Mouse (Mus musculus): ENCODE results near the gene Cenpt. TPM values are rescaled to one million over a fixed set of nuclear protein-coding genes. Genes with fewer than 3 reads are reported as not detected.

The Cenpt gene
- polyA plus RNA-seq, 2 experiments = 41.5 to 92.2 TPM

GRCm38 (mm10) chr8:105866364-105867029 lies 13.4 kb upstream of the Cenpt start:
- no peak overlapping the region for H3K27ac ChIP-seq (replicated peaks; ENCODE audit: low read depth, low read length)
- no peak for DNase-seq (ENCODE audit: low spot score)
- no peak overlapping the region for H3K9ac ChIP-seq (ENCODE audit: low read depth, low read length, severe bottlenecking)
- no peak for TF ChIP-seq POLR2A (IDR thresholded peaks at IDR 0.05; ENCODE audit: borderline replicate concordance, extremely low read depth, insufficient read depth, insufficient read length)
- H3K4me1 ChIP-seq (ENCODE audit: control insufficient read depth, insufficient read depth, low read length) = peaks cover 7% of the 10 kb centered on the region
- no peak overlapping the region for H3K4me2 ChIP-seq (replicated peaks; ENCODE audit: low read depth, low read length, severe bottlenecking)
- no peaks in the 10 kb centered on the region for H3K9me3 ChIP-seq (ENCODE audit: control insufficient read depth, low read length)
- no peak for ATAC-seq (ENCODE audit: low FRiP score, low read depth)
- H3K4me3 ChIP-seq (replicated peaks; ENCODE audit: low read length) = no peak overlapping the region
- 88% methylated on average over 6 of the region's 6 CpGs for WGBS
- peaks cover 69% of the 10 kb centered on the region for H3K36me3 ChIP-seq (ENCODE audit: control insufficient read depth, insufficient read depth, low read length)
- H3K27me3 ChIP-seq (ENCODE audit: control insufficient read depth, insufficient read depth, low read length) = no peaks in the 10 kb centered on the region

- peak overlapping the region; percentile 90 for H3K9ac ChIP-seq (ENCODE audit: low read depth, low read length, severe bottlenecking)
- H3K9me3 ChIP-seq (ENCODE audit: control insufficient read depth, low read length) = no peaks in the 10 kb centered on the region
- TF ChIP-seq POLR2A (IDR thresholded peaks at IDR 0.05; ENCODE audit: borderline replicate concordance, extremely low read depth, insufficient read depth, insufficient read length) = no peak
- peak overlapping the region; percentile 91 for H3K4me3 ChIP-seq (replicated peaks; ENCODE audit: low read length)
- 10% methylated on average over 1 of the region's 1 CpGs for WGBS
- H3K4me1 ChIP-seq (ENCODE audit: control insufficient read depth, insufficient read depth, low read length) = peaks cover 28% of the 10 kb centered on the region
- no peaks in the 10 kb centered on the region for H3K27me3 ChIP-seq (ENCODE audit: control insufficient read depth, insufficient read depth, low read length)
- ATAC-seq (ENCODE audit: low FRiP score, low read depth) (no peak), DNase-seq (ENCODE audit: low spot score) (peak; percentile 48)
- H3K36me3 ChIP-seq (ENCODE audit: control insufficient read depth, insufficient read depth, low read length) = peaks cover 30% of the 10 kb centered on the region
- peak overlapping the region; percentile 75 for H3K4me2 ChIP-seq (replicated peaks; ENCODE audit: low read depth, low read length, severe bottlenecking)
- no peak overlapping the region for H3K27ac ChIP-seq (replicated peaks; ENCODE audit: low read depth, low read length)
Measured at GRCm38 (mm10) chr8:105861951-105862350, 8.9 kb upstream of the Cenpt start.

GRCm38 (mm10) chr8:105860143-105860981 lies 7.3 kb upstream of the Cenpt start, which contains the start of gene Nutf2:
Gene Nutf2, plus strand, starts transcription at chr8:105860580.
- Histone ChIP-seq H3K36me3 (ENCODE audit: control insufficient read depth, insufficient read depth, low read length) (peaks cover 15% of the 10 kb centered on the region; the same call in 1 of the 2 replicates), H3K4me3 (replicated peaks; ENCODE audit: low read length) (peak within 1 kb of the TSS; percentile 91), H3K27me3 (ENCODE audit: control insufficient read depth, insufficient read depth, low read length) (no peaks in the 10 kb centered on the region), H3K9me3 (ENCODE audit: control insufficient read depth, low read length) (no peaks in the 10 kb centered on the region), H3K4me2 (replicated peaks; ENCODE audit: low read depth, low read length, severe bottlenecking) (peak within 1 kb of the TSS; percentile 75), H3K27ac (replicated peaks; ENCODE audit: low read depth, low read length) (peak within 1 kb of the TSS; percentile 86), H3K4me1 (ENCODE audit: control insufficient read depth, insufficient read depth, low read length) (peaks cover 38% of the 10 kb centered on the region), H3K9ac (ENCODE audit: low read depth, low read length, severe bottlenecking) (peak within 1 kb of the TSS; percentile 90)
- peak; percentile 97 for ATAC-seq (ENCODE audit: low FRiP score, low read depth)
- peak; percentile 99 for DNase-seq (ENCODE audit: low spot score)
- TF ChIP-seq POLR2A (IDR thresholded peaks at IDR 0.05; ENCODE audit: borderline replicate concordance, extremely low read depth, insufficient read depth, insufficient read length) = peak; percentile 73; the same call in 1 of the 2 replicates
- WGBS = under 1% methylated on average over 54 of the region's 59 CpGs

GRCm38 (mm10) chr8:105859314-105859713 lies 6.2 kb upstream of the Cenpt start:
- no peak for TF ChIP-seq POLR2A (IDR thresholded peaks at IDR 0.05; ENCODE audit: borderline replicate concordance, extremely low read depth, insufficient read depth, insufficient read length)
- Histone ChIP-seq H3K4me2 (replicated peaks; ENCODE audit: low read depth, low read length, severe bottlenecking) (peak overlapping the region; percentile 53), H3K4me1 (ENCODE audit: control insufficient read depth, insufficient read depth, low read length) (peaks cover 38% of the 10 kb centered on the region), H3K36me3 (ENCODE audit: control insufficient read depth, insufficient read depth, low read length) (peaks cover 12% of the 10 kb centered on the region; the same call in 1 of the 2 replicates), H3K27me3 (ENCODE audit: control insufficient read depth, insufficient read depth, low read length) (no peaks in the 10 kb centered on the region), H3K9ac (ENCODE audit: low read depth, low read length, severe bottlenecking) (no peak overlapping the region), H3K4me3 (replicated peaks; ENCODE audit: low read length) (no peak overlapping the region), H3K9me3 (ENCODE audit: control insufficient read depth, low read length) (no peaks in the 10 kb centered on the region), H3K27ac (replicated peaks; ENCODE audit: low read depth, low read length) (peak overlapping the region; percentile 84; the same call in 1 of the 2 replicates)
- WGBS = 78% methylated on average over 5 of the region's 5 CpGs
- DNase-seq (ENCODE audit: low spot score) = no peak
- ATAC-seq (ENCODE audit: low FRiP score, low read depth) = no peak

GRCm38 (mm10) chr8:105858495-105858894 lies 5.4 kb upstream of the Cenpt start:
- 0 out of 2 replicates have a peak, but pooled peaks cover 8% of the 10 kb centered on the region for H3K36me3 ChIP-seq (ENCODE audit: control insufficient read depth, insufficient read depth, low read length)
- TF ChIP-seq POLR2A (IDR thresholded peaks at IDR 0.05; ENCODE audit: borderline replicate concordance, extremely low read depth, insufficient read depth, insufficient read length) = no peak
- no peak for DNase-seq (ENCODE audit: low spot score)
- H3K27ac ChIP-seq (replicated peaks; ENCODE audit: low read depth, low read length) = no peak overlapping the region
- no peaks in the 10 kb centered on the region for H3K9me3 ChIP-seq (ENCODE audit: control insufficient read depth, low read length)
- H3K4me2 ChIP-seq (replicated peaks; ENCODE audit: low read depth, low read length, severe bottlenecking) = no peak overlapping the region
- H3K27me3 ChIP-seq (ENCODE audit: control insufficient read depth, insufficient read depth, low read length) = no peaks in the 10 kb centered on the region
- H3K9ac ChIP-seq (ENCODE audit: low read depth, low read length, severe bottlenecking) = no peak overlapping the region
- peaks cover 38% of the 10 kb centered on the region for H3K4me1 ChIP-seq (ENCODE audit: control insufficient read depth, insufficient read depth, low read length)
- no peak for ATAC-seq (ENCODE audit: low FRiP score, low read depth)
- 84% methylated on average over 5 of the region's 5 CpGs for WGBS
- H3K4me3 ChIP-seq (replicated peaks; ENCODE audit: low read length) = no peak overlapping the region

Measured in limb, embryonic 14.5 days (tissue).